Mouse (Mus musculus): ENCODE measurements around the gene Gcm2.

The Gcm2 gene

DNA sequence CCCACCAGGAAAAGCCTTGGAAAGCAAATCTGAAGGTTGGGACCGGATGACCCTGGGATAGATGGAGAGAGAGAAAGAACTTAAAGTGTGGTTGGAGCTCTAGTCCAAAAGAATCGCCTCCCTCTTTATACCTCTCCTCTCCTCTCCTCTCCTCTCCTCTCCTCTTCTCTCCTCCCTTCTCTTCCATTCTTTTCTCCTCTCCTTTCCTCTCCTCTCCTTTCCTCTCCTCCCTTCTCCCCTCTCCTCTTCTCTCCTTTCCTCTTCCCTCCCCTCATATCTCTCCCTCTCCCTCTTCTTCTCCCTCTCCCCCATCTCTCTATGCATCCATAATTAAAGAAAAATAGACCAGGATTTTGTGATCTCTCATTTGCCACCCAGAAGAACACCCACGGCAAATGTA, at the start of gene Gcm2:
Gcm2 (minus strand) TSS at position 101 of the 400 bp plus-strand sequence.
- in situ Hi-C loops (cut with MseI, MboI), result no loop called here

DNA sequence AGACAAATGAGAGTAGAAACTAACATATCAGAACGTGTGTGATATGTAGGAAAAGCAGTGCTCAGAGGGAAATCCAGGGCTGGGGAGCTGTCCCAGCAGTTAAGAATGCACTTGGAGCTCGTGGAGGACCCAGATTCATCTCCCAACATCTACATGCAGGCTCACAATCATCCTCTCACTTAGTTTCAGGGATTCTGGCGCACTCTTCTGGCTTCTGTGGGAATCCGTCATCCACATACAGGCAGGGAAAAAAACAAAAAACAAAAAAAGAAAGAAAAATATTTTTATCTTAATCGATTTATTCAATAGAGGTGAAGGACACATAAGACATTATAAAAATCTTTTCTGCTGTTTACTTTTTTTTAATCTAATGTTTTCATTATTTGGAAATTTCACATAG, 47.6 kb upstream of the Gcm2 start:
- in situ Hi-C loops (cut with MseI, MboI), result no loop called here

DNA sequence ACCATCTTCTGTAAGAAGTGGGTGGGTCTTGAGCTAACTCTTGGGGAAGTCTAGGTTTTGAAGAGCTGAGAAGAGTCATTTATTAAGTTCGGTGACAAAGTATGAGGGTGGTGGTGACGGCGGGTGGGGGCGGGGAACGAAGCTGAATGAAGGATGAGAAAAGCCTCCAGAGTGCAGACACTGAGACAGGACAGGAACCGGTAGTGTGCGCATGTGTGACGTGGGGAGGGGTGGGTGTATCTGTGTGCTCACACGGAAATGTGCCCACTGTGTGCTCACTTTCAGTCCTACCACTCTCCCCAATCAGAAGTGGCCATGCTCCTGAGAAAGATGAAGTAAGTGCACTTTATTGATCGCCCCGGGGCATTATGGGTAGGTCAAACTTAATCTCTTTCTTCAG, 42.3 kb upstream of the Gcm2 start:
- in situ Hi-C loops (cut with MseI, MboI), result no loop called here

DNA sequence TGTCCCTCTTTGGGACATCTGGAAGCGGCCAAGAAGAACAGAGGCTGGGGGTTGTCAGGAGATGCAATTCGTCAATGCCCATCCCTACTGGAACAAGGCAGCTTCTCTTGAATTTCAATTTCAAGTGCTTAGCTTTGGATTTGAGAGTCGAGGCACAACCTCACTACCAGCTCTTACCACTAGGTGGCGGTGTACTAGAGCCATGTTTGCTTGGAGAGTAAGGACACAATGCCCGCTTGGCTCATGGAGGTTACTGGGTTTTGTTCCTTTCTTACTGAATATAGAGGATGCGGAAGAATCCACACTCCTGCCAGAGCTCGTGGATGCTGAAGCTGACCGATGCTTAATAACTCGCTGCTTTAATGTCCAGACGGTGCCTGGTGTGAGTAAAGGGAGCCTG, 35.4 kb upstream of the Gcm2 start:
- in situ Hi-C loops (cut with MseI, MboI), result no loop called here

DNA sequence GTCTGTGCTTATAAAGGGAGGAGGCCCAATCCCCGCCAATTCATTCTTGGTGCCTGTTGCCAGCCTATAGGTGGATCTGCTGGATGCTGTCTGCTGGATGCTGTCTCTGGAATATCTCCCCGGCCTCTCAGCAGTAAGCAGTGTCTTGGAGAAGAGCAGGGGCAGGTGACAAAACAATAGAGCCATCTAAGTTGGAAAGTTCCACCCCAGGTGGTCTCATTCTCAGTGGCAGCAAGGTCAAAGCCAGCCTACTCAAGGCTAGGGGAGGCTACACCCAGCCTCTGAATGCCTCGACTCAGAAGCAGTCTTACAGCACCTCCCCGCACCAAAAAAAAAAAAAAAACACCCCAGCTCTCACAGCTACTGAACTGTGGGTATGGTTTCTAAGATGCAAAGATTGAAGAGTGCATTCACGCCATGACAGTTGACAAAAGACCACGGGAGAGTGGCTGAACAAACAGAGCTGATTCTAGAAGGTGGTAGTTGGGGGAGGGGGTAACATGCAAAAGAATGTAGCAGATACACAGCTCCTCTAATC, 34.7 kb upstream of the Gcm2 start:
- in situ Hi-C loops (cut with MseI, MboI), result no loop called here

DNA sequence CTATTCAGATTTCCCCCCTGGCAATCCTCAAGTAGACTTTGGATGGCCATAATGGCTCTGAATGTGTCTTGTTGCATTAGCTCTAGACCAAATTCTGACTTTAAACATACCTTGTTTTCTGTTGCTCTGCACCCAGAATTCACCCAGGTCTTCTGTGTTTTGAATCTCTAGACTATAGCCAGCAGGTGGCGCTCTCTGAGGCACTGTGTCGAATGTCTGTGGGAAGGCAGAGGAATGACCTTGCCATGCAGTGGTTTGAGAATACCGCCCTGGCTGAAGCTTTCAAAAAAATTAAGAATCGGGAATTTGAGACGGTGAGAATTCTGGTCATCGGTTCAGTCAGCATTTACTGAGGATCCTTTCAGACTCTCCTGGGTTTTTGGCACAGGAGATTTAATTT, 24.1 kb upstream of the Gcm2 start:
- in situ Hi-C loops (cut with MseI, MboI), result loop anchor here (5.0 kb wide), 2 partner anchors 102 to 107 kb away; no protein-coding TSS in a partner anchor

DNA sequence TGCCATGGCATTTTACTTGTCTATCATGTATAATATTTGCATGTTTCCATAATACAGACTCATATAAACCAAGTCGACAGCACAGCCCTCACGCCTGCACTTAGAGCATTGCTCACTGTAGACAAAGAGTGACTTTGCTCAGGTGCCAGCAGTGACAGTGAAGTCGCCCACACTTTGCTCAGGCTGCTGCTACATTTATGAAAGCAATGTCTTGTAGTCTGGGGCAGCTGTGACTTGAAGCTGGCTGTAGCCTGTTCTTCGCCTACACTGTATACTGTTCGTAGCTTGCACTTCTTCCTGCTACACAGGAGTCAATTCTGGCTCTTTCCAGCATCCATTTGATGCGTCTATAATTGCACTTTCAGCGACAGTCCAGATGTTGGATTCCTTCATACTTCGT, 18.2 kb upstream of the Gcm2 start:
- in situ Hi-C loops (cut with MseI, MboI), result no loop called here

DNA sequence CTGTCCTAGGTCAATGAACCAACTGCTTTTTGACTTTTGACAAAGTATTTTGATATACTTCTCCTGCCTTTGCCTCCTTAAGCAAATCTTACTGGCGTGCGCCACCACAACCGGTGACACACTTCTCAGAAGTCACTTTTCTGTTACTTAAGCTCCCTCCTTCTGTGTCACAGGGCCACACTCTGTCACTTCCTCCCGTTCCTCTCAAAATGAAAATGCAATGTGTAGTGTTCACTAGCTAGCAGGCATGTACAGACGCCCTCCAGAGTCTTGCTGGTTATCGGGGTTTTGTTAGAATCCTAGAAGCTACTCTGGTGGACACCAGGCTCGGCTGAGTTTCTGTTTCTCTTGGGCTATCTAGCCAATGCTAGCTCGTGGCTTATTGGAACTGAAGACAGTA, 17.5 kb upstream of the Gcm2 start:
- in situ Hi-C loops (cut with MseI, MboI), result no loop called here

DNA sequence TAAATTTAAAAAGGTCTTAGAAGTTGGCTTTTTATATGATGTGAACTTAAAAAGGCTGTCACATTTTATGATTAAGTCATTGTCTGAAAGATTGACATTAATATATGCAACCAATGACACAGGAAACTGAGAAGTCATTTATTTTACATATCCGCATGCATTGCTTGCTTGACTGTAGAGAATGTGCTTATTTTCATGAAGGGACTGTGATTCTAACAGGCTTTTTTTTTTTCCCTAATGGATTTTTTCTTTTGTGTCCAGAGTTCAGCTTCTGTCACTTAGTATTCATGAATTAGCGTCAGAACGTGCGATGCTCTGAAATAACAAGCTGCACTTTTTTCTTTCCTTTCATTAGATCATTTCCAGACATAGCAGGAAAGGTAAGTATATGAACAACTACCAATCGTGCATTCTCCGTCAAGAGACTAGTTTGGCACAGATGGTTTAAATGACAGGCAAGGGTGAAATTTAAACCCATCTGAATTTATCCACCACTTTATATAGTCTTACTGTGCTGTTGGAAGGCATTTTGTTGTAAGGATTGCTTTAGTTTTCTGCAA, 12.9 kb upstream of the Gcm2 start:
- in situ Hi-C loops (cut with MseI, MboI), result no loop called here

DNA sequence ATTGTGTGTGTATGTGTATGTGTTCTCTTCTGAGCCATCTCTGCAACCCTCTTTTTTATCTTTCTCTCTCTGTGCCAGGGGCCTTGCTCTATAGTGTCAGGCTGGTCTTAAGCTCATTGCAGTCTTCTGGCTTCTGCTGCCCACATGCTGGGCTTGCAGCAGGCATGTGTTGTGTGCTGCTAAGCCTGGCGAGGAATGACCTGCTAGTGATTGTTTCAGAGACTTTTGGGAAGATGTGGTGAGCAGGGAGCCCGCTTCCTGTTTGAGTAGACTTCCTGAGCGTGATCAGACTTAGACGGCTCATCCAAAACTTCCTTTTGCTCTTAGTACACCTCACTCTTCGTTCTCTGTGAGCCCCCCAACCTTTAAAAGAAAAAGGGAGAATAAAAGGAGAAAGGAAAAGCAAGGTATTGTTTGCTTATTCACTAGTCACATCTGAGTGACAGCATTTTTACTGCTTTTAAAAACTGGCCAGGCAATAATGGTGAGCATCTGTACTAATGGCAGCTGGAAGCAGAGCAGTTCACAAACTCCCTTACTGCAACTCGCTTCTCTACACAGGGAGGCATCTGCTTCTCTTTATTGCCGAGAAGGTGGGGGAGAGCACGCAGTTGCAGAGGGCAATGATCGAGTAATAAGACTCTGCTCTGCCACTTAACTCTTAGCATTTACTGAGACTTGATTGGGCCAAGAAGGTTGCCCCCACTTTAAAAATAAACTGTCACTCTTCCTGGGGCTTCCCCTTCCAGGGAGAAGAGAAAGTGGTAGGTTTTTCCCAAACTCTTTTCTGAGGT, 8.5 kb upstream of the Gcm2 start:
- in situ Hi-C loops (cut with MseI, MboI), result no loop called here

DNA sequence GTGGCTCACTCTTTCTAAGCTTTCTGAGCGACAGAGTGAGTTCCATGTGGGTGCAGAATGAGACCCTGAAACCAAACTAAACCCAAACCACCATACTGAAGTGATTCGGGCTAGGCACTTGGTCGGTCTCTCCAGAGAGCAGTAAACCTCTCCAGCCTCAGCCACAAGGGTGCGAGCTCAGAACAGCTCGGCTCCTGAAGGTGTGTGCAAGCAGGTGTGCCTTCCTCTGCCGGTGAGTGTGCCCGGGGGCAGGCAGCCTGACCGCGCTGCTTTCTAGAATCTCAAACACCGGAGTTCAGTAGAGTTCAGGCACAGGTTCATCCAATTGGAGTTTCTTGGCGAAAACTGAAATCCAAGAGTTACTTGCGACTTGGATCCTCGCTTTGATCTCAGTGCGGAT, 3.1 kb upstream of the Gcm2 start, which contains the start of gene Sycp2l:
Sycp2l (plus strand) TSS at position 368 of the 400 bp plus-strand sequence.
- in situ Hi-C loops (cut with MseI, MboI), result no loop called here

DNA sequence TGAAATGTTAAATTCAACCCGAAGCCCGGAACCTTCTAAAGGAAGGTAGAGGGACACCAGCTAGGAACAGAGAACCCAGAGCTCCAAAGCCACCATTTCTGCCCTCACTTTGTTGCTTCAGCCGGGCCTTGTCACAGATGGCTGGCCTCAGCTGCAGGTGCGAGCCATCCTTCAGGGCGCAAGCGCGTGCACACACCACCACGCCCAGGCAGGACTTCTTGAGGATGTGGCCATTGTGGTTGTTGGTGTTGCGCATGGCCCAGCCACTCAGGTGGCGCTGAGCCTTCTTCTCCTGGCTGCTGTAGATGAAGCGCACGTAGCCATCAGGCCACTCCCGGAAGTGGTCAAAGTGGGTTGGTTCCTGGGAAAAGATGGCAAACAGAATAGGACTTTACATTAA, 5.3 kb downstream of the Gcm2 start:
- in situ Hi-C loops (cut with MseI, MboI), result no loop called here

DNA sequence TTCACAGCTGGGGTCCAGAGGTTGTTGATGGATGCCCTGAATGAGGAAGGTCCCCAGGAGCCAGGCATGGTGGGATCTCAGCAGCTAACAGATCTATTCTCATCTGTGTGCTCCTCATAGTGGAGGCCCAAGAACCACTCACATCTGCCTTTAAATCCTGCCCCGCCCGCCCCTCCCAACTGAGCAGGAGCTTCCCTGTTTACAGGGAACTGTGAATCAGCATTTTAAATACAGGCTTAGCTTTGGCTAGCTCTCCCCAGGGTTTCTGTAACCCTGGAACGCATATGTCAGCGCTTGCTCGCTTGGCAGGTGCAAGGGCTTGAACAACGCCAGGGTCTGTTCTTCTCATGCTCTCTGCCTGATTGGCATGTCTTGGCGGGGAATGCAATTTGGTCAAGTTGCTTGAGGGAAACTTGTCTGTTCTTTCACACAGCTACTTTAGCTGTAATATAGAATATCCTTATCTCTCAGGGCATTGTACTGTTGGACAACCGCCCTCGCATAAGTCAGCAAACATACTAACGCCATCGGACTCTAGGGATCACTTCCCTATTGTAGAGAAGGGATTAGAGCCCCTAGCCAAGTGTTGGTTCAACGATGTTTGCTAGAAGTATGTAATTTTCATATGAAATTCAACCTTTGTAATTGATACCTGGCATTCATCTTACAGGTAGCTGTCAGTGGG, 6.9 kb downstream of the Gcm2 start:
- in situ Hi-C loops (cut with MseI, MboI), result no loop called here

DNA sequence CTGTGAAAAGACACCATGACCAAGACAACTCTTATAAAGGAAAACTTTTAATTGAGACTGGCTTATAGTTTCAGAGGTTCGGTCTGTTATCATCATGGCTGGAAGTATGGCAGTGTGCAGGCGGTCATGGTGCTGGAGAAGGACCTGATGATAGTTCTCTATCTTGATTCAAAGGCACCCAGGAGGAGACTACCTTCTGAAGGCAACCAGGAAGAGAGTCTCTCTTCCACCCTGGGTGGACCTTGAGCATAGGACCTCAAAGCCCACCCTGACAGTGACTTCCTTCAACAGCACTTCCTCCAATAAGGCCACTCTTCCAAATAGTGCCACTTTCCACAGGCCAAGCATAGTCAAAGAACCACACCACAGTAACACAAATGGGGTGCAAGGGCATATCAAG, 10.8 kb downstream of the Gcm2 start:
- in situ Hi-C loops (cut with MseI, MboI), result no loop called here

DNA sequence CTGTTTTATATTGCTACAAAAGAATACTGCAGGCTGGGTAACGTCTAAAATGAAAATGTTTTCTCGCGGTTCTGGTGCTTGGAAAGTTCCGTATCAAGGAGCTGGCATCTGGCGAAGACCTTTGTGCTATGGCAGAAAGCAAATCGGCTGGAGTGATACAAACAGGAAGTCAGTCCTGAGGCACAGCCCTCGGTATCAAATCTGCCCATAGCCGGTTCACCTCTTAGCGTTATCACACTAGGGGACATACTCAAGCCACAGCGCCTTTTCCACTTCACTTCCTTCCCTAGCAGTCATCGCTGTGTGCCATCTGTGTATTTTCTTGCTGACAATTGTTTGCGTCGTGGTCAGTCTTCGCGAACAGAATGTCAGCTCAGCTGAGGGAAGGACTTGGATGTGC, 12.5 kb downstream of the Gcm2 start:
- in situ Hi-C loops (cut with MseI, MboI), result no loop called here

DNA sequence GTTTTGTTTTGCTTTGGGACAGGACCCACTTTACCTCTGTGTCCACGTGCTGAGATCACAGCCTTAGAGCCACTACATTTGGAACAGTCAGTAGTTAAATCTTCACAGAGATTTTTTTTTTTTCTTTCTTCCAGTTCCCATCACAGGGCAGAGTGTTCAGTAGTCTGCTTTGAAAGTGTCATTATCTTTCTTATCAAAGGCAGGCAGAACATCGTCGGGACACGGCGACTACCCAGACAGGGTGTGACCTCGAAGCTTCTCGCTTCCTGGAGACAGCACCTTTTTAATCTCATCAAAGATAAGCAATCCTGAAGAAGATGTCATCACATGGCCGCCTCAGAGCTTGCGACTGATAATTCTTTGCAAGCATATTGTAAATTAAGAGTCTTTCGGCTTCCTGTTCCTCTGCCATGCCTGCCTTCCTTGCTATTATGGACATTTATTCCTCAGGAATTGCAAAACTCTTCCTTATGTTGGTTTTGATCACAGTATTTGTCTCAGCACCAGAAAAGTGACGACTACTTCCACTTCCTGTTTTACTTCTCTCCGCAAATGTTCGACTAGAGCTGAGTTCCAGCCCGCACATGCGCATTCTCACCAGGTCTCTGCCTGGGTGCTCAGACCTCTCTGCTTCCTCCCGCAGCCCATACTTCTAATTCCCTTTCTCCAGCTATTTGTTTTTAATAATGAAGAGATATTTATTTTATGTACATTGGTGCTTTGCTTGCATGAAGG, 13.3 kb downstream of the Gcm2 start:
- in situ Hi-C loops (cut with MseI, MboI), result no loop called here

DNA sequence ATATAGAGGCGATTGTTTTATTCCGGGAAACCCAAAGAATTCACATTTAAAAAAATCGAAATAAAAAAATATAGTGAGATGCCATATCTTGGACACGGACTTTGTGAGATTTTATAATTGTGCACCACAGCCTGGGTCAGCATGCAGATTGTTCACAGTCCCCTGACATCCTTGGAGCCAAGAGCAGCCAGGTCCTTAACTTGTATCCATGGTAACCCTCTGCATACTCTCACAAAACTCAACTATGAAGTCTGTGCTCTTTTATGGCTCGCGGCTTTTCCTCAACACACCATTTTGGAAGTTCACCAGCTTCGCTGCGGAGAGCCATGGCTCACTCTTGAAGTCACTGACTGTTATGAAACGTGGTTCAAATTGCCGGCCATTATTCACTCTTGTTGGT, 16.7 kb downstream of the Gcm2 start:
- in situ Hi-C loops (cut with MseI, MboI), result no loop called here

DNA sequence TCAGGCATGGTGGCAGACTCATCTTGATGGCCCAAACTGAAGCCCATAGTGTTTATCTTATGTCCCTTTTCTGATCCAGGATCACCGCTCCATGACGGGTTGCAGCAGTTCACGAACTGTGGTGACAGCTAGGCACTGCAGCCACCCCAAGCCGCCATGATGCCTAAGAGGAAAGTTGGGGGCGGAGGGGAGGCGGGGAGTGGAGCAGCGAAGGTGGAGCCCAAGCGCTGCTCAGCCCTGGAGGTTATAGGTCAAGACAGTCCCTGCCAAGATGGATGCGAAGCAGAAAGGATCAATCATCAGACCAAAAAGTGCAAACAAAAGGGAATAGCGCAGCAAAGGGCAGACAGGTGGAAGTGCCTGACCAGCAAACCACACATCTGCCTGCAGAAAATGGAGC, 19.6 kb downstream of the Gcm2 start:
- in situ Hi-C loops (cut with MseI, MboI), result no loop called here

DNA sequence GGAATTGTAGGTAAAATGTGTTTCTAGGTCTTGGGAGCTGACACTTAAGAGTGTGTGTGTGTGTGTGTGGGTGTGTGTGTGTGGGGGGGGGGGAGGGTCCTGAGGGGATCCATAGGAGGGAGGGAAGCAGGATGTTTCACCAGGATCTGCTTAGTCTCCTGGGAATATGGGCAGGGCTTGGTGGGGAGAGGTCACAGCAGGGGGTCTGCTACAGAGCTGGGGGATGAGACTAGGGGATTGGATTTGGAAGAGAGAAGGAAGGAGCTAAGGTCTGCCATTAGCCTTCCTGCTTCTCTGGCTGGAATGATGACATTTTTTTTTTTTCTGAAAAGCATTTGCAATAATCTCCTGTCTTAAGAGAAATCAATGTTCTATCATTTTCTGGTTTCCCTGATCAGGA, 22.1 kb downstream of the Gcm2 start:
- in situ Hi-C loops (cut with MseI, MboI), result loop anchor here (5.0 to 10.0 kb wide), 2 partner anchors 139 to 146 kb away; no protein-coding TSS in a partner anchor

DNA sequence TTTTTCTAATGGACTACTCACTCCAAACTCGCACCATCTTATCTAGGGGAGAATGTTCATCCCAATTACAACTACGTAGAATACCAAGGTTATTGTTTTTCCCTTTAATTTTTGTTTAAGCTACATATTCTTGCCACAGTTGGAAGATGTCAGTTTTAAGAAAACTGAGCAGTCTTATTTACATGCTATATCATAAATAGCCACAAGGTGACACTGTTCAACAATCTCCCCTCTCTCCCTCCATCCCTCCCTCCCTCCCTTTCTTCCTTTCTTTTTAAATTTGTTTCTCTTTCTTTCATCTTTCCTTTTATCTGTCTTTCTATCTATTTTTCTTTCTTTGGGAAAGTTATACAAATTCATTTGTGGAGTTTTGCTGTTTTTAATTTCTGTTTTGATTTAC, 25.7 kb downstream of the Gcm2 start:
- in situ Hi-C loops (cut with MseI, MboI), result loop anchor here (5.0 to 10.0 kb wide), 2 partner anchors 142 to 150 kb away; no protein-coding TSS in a partner anchor

DNA sequence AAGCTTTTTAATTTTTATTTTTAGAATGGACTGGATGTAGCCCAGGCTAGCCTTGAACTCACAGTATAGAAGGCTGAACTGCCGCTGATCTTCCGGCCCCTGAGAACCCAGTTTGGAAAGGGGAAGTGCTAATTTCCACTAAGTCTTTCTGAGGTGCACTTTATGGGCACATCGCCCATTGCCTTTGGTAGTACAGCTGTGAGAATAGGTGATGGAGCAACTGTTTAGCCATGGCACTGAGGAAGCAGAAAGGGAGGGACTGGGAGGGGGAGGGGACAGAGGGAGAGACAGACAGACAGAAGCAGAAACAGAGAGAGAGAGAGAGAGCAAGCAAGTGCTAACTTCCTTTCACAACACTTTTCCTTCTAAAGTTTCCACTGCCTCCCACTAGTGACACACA, 26.3 kb downstream of the Gcm2 start:
- in situ Hi-C loops (cut with MseI, MboI), result loop anchor here in 1 of 2 experiments (10.0 kb wide), 1 partner anchor 150 kb away; no protein-coding TSS in a partner anchor

DNA sequence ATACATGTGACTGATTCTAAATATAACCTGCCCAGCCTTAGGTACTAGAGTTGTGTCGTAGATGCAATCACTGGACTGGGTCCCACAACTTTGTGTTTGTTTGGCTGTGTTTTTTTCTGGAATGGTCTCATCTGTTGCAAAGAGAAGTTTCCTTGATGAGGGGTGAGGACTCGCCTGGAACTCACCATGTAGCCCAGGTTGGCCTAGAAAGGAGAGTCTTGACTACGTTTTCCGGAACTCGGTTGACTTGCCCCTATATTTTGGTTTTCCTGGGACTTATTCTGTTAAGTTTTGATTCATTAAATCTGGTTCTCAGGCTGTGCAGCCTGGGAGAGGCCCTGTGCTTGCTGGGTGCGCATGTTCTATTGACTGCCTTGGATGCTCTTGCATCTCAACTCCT, 30.1 kb downstream of the Gcm2 start:
- in situ Hi-C loops (cut with MseI, MboI), result loop anchor here in 1 of 2 experiments (10.0 kb wide), 1 partner anchor 154 kb away; no protein-coding TSS in a partner anchor
